Mouse (Mus musculus): ENCODE data around the gene Nim1k.

DNA sequence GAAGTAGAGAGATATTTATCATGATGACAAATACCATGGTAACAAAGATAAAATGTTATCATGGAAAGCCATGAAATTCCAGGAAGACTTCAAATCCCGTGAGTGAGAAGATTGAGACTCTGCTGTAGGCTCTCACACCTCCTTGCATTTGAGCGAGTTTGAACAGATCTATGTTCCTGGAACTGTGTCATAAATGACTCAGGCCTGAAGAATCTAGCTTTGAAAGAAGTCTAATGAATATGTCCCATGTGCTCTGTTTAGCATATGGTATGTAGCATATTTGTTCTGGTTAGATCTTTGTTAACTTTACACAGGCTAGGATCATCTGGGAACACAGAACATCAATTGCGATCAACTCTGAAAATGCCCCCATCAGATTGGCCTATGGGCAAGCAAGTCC is 33.2 kb downstream of the Nim1k start:
- TF ChIP-seq POLR2A (IDR thresholded peaks at IDR 0.05; ENCODE audit: borderline replicate concordance, extremely low read depth, low read depth, low read length) (no peak), CTCF (IDR thresholded peaks at IDR 0.05; ENCODE audit: insufficient read depth, low read length) (no peak)

All from lung, adult 2 months (tissue).